Mouse (Mus musculus) CH12.LX (cell line): Measurements from ENCODE around the gene Syndig1.

Experiments used
- CTCF ChIP-seq, 2 experiments: IDR thresholded peaks in 1 of 2; conservative IDR thresholded peaks in 1 of 2; 2 replicates each; pipeline ENCODE4 v1.5.1; 2011 to 2012; ENCODE audit warnings: low read depth in 2 of 2, low read length in 2 of 2, improper control_type of control experiment in 1 of 2, inconsistent platforms in 1 of 2, mild to moderate bottlenecking in 1 of 2, moderate library complexity in 1 of 2
- EP300 ChIP-seq: IDR thresholded peaks from 2 replicates; pipeline ENCODE4 v1.6.1; 2011; ENCODE audit warnings: low read length, improper control_type of control experiment
- POLR2A ChIP-seq: IDR thresholded peaks from 2 replicates; pipeline ENCODE4 v1.6.1; 2011; ENCODE audit warnings: low read depth, mild to moderate bottlenecking, improper control_type of control experiment, low read length
- POLR2AphosphoS2 ChIP-seq: IDR thresholded peaks from 2 replicates; pipeline ENCODE4 v1.6.1; 2011; ENCODE audit warnings: low read depth, low read length, improper control_type of control experiment
- USF1 ChIP-seq: IDR thresholded peaks from 2 replicates; pipeline ENCODE4 v1.6.1; 2014; ENCODE audit warnings: low read depth, mild to moderate bottlenecking, inconsistent platforms, low read length, improper control_type of control experiment

GRCm38 (mm10) chr2:149887634-149888033, 58.6 kb downstream of the Syndig1 start:
- TF ChIP-seq CTCF (conservative IDR thresholded peaks at IDR 0.05 in 1 of 2, IDR thresholded peaks at IDR 0.05 in 1 of 2; ENCODE audit: low read depth in 2 of 2, low read length in 2 of 2) (no peak), USF1 (no peak), POLR2A (no peak), EP300 (no peak), POLR2AphosphoS2 (no peak)
